Mouse (Mus musculus) lung, embryonic 14.5 days (tissue): ENCODE results near the gene Mvb12b. TPM values are rescaled to one million over a fixed set of nuclear protein-coding genes. Genes with fewer than 3 reads are reported as not detected.

Source experiments
- ATAC-seq: fragments of 200-750 bp; cut with Nextera tagmentation; 2 replicates; pipeline ENCODE4 v1.8.0; 2017; ENCODE audit warnings: mild to moderate bottlenecking, moderate TSS enrichment, moderate library complexity; ENCODE audit not compliant: insufficient read depth
- DNase-seq: peaks from one replicate; pipeline ENCODE4 v3.0.0-alpha.2; 2015
- H3K27ac ChIP-seq: fragments of 300-500 bp; sonication (generic); 2 replicates; pipeline ENCODE4 v1.5.1; 2014; ENCODE audit warnings: low read depth, mild to moderate bottlenecking, moderate library complexity
- H3K27me3 ChIP-seq: fragments of 300-500 bp; sonication (generic); 2 replicates; pipeline ENCODE4 v1.6.1; 2014; ENCODE audit warnings: low read length, control low read depth; ENCODE audit not compliant: insufficient read depth
- H3K36me3 ChIP-seq: fragments of 300-500 bp; sonication (generic); 2 replicates; pipeline ENCODE4 v1.6.1; 2014; ENCODE audit warnings: control low read depth; ENCODE audit not compliant: insufficient read depth
- H3K4me1 ChIP-seq: fragments of 300-500 bp; sonication (generic); 2 replicates; pipeline ENCODE4 v1.6.1; 2014; ENCODE audit warnings: antibody characterized with exemption, control low read depth; ENCODE audit not compliant: insufficient read depth
- H3K4me2 ChIP-seq: fragments of 300-500 bp; sonication (generic); 2 replicates; pipeline ENCODE4 v1.6.1; 2014; ENCODE audit warnings: mild to moderate bottlenecking
- H3K4me3 ChIP-seq: fragments of 300-500 bp; sonication (generic); 2 replicates; pipeline ENCODE4 v1.5.1; 2014; ENCODE audit warnings: low read depth, low read length
- H3K9ac ChIP-seq: fragments of 300-500 bp; sonication (generic); 2 replicates; pipeline ENCODE4 v1.6.1; 2014
- H3K9me3 ChIP-seq: fragments of 300-500 bp; sonication (generic); 2 replicates; pipeline ENCODE4 v1.6.1; 2016; ENCODE audit warnings: low read depth, low read length, control low read depth
- CTCF ChIP-seq: IDR thresholded peaks from 2 replicates; pipeline ENCODE4 v1.5.1; 2016; ENCODE audit warnings: antibody characterized with exemption, low read depth
- WGBS: fragments of 180-500 bp; shearing (Covaris S2); extraction: QIAGEN DNeasy Blood & Tissue Kit; methylation state at CpG from one replicate; pipeline ENCODE4 v1.1.7; 2014; 5-methylcytosine and 5-hydroxymethylcytosine counted together
- polyA plus RNA-seq: library from polyadenylated mRNA; unstranded; fragments of >200 nt; fragmentation: Nextera tagmentation; extraction: Ambion mirVana; gene quantifications from 2 replicates; pipeline ENCODE4 v1.2.1, GENCODE M21; 2014

Mvb12b gene
- polyA plus RNA-seq, 1 experiment from 2014 or later: 20.7 TPM

GRCm38 (mm10) chr2:33682219-33682618, 205.5 kb downstream of the Mvb12b start:
- Histone ChIP-seq H3K36me3 (no peaks in the 10 kb centered on the region), H3K4me2 (no peak overlapping the region), H3K27me3 (no peaks in the 10 kb centered on the region), H3K9me3 (no peaks in the 10 kb centered on the region), H3K9ac (no peak overlapping the region), H3K4me1 (no peaks in the 10 kb centered on the region), H3K4me3 (no peak overlapping the region), H3K27ac (no peak overlapping the region)
- ATAC-seq (no peak), DNase-seq (peak; percentile 82)
- WGBS: 4% methylated on average over 4 of the region's 4 CpGs
- TF ChIP-seq CTCF: peak; percentile 96

Other genes starting within 250 kb of the Mvb12b start
- 0.09 TPM in 1 of 2 replicates, not detected in the other for gene Lmx1b, start 247.4 kb downstream of the Mvb12b start, polyA plus RNA-seq